Mouse (Mus musculus) adrenal gland, postnatal 10 days (tissue): Measurements from ENCODE around the gene Cradd. TPM values are rescaled to one million over a fixed set of nuclear protein-coding genes. Genes with fewer than 3 reads are reported as not detected.
A peak's percentile ranks its signal among the peaks of the same experiment; 100 is the strongest.

Experiments used
- DNase-seq: peaks from one replicate; pipeline ENCODE4 v3.0.0; 2021; ENCODE audit warnings: mixed read lengths
- long read RNA-seq, 2 experiments: library from polyadenylated mRNA; stranded (forward); transcript quantifications; one replicate each; pipeline ENCODE4 v2.0.0; 2021
- total RNA-seq, 2 experiments: library from RNA; stranded (reverse); gene quantifications; 2 replicates each; pipeline ENCODE4 v1.2.3; 2021

Cradd gene
- 10 to 100 TPM in 1 of 2 experiments, 1 to 10 TPM in 1; 8.2 to 13.4 TPM for total RNA-seq
- long read RNA-seq, experiment 1, transcript Cradd-201 (3 exons, 1,661 nt), result major isoform, 7 of 13 reads
- long read RNA-seq, experiment 1, partial matches to known transcripts, result 1 of 13 reads
- long read RNA-seq, experiment 1, other reads (novel, unspliced or antisense), result 4 of 13 reads
- long read RNA-seq, experiment 2, partial matches to known transcripts, result 0 of 9 reads
- long read RNA-seq, experiment 2, other reads (novel, unspliced or antisense), result 4 of 9 reads

GRCm38 (mm10) chr10:95323393-95324277 lies at the start of gene Cradd:
TSS of gene Cradd (minus strand) at chr10:95324133.
- peak; percentile 87 for DNase-seq

GRCm38 (mm10) chr10:95373340-95373739 lies 49.4 kb upstream of the Cradd start:
- no peak for DNase-seq

DNA sequence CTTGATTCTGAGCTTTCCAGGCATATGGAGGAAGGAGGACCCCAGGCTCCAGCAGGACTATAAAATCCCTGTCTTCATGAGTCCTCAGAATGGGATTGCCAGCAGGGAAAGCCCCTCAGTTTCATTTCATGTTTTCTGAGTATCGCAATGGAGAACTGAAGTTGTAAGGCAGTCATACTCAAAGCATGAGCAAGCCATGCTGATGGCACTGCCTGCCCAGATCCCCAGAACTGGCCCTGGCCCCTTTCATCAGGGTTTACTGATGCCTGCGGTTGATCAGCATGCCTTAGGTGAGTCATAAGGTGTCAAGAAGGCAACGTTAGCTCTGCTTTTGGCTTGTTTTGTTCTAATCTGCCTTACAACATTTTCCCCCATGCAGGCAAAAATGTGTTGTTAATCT lies 48.0 kb upstream of the Cradd start:
- DNase-seq, result no peak

DNA sequence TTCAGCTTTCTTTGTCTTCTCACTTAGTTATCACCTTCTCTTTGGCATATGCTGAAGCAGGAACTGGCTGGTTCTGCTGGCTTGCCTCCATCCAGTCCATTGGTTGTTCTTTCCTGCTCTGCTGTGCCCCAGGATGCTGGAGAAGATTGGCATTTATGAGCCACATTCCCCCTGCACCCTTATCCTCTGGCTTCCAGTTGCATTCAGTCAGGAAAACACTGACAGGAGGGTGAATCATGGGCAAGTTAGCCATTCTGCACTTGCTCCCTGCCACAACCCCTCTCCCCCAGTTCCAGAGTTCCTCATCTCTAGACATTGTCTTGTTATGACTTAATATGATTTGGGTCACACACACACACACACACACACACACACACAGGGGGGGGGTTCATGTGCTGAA lies 45.3 kb upstream of the Cradd start:
- DNase-seq, result no peak

DNA sequence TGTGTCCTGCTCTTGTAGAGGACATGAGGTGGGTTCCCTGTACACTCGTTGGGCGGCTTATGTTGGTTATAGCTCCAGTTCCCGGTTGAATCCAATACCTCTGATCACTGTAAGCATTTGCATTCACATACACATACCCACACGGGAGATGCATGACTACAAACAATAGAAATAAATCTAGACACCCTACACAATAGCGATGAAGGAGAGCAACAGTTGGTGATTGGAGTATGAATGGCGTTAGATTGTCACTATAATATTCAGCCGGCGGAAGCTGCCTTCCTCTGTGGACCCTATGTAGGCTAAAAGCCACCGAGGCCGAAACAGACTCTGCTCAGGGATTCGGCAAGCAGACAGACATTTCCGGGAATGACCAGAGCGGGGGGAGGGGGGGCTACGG lies 44.2 kb upstream of the Cradd start:
- no peak for DNase-seq

- DNase-seq, result no peak
These were observed 43.7 kb upstream of the Cradd start for GRCm38 (mm10) chr10:95367661-95368089.

DNA sequence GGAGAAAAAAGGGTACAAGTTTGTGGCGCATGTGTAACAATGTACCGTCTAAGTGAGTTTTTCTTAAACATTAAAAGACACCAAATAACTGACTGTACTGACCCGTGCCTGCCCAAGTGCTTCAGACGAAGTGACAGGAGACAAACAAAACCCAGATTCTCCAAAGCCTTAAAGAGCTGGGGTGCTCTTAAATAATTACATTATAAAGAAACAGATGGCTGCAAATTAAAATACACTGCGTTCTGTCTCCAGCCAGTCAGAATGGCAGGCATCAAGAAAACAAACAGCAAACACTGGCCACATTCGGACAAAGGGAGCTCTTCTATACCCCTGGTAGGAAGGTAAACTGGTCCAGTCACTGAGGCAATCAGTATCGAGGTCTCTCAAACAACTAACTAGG lies 43.3 kb upstream of the Cradd start:
- DNase-seq, result no peak

GRCm38 (mm10) chr10:95362326-95362725 lies 38.4 kb upstream of the Cradd start:
- no peak for DNase-seq

DNA sequence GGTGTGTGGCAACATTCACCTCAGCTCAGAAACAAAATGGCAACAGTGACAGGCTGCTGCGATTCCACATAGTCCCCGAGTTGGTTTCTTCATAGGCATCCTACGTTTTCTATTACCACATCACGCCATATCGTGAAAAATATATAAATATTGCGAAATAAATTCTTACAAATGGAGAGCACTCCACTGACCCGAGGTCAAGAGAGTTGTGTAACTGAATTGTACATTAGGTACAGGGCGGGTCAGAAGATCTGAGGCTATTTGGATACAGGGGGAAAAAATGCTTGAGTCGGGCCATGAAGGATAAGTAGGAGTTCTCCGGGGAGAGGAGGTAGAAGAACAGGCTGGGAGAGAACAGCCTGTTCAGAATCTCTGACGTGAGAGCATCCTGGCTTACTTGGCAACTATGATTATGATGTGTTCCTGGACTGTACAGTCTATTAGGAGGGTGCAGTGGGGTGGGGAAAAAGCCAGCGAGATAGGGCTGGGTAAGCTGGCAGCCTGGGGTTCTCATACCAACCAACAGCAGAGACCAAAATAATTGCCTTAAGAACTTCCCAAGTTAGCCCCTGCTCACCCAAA lies 37.4 kb upstream of the Cradd start:
- no peak for DNase-seq

DNA sequence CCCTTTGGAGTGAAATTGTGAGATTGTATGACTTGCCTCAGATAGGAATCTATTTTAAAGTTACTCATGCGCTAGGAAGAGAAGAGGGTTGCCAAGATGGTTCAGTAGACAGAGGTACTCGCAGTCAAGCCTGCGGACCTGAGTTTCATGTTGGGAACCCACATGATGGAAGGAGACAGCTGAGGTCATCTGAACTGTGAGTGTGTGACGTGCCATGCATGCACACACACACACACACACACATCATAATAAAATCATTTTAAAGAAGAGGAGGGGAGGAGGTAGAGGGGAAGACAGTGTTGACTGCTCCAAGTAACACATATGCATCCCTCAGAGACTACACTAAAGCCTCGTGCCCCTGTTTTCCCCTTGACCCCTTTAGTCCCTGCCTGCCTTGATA lies 36.1 kb upstream of the Cradd start:
- no peak for DNase-seq

DNA sequence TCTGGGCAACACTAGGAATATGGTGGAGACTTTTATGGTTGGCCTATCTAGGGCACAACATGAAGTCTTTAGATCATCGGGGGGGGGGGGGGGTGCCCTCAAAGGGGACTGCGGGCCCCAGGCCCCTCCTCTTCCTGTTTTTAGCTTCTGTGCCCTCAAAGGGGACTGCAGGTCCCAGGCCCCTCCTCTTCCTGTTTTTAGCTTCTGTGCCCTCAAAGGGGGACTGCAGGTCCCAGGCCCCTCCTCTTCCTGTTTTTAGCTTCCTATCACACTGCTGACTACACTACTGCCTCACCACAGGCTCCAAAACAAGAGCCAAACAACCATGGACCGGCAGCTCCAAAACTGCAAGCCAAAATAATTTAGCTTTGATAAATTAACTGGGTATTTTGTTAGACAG lies 33.8 kb upstream of the Cradd start:
- no peak for DNase-seq

DNA sequence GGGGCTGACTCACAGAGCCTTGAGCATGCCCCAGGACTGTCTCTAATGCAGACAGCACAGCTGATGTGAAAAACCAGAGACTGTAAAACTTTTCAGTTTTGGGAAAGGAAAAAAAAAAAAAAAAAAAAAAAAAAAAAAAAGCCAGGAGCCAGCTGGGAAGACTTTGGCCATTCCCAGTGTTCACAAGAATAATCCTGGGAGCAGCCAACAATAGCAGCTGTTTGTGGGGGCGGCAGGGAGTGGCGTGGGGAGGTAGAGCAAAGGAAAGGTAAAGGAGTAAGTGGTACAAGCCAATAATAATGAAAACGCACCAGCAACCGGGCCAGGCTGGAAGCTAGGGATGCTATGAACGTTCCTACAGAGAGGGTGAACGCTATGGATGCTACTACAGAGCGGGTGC lies 32.8 kb upstream of the Cradd start:
- no peak for DNase-seq

DNA sequence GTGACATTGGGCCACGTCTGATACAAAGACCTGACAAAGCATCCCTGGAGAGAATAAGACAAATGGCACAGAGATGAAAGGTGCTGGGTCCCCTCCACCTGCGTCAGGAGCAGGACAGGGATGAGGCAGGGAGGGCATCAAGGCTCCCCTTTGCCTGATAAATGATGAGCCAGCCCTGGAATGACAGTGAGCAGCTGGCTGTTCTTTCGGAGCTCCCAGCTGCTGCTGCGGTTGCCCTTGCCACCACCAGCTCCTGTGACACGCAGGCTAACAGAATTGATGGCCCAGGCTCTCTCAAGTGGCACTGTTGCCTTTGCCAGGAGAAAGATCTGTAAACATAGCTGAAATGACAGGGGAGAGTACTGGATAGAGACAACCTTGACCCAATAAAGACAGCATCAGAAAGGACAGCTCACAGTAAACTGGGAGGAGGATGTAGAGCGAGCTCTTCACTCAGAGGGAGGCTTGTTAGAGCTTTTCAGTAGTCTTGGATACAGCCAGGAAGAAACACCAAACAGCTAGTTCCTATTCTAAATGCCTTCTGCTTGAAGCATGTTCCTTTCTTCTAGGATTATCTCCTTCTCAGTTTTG lies 31.8 kb upstream of the Cradd start:
- peak; percentile 36 for DNase-seq

DNA sequence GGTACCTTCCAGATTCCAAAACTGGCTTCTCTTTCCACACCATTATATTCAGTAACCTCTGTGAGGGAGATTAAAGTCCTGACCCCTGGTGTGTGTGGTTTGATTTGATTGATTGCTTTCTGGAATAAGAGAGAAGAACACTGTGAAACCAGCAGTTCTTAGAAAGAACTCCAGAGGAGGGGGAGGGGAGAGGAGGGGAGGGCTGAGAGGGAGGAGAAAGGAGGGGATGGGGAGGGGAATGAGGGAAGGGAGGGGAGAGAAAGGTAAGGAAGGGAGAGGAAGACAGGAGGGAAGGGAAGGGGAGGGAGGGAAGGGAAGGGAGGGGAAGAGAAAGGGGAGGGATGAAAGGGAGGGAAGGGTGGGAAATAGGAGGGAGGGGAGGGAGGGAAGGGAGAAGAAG lies 30.7 kb upstream of the Cradd start:
- DNase-seq, result no peak

GRCm38 (mm10) chr10:95354047-95354446 lies 30.1 kb upstream of the Cradd start:
- no peak for DNase-seq

GRCm38 (mm10) chr10:95348457-95348856 lies 24.5 kb upstream of the Cradd start:
- no peak for DNase-seq

GRCm38 (mm10) chr10:95347776-95348175 lies 23.8 kb upstream of the Cradd start:
- DNase-seq, result no peak

DNA sequence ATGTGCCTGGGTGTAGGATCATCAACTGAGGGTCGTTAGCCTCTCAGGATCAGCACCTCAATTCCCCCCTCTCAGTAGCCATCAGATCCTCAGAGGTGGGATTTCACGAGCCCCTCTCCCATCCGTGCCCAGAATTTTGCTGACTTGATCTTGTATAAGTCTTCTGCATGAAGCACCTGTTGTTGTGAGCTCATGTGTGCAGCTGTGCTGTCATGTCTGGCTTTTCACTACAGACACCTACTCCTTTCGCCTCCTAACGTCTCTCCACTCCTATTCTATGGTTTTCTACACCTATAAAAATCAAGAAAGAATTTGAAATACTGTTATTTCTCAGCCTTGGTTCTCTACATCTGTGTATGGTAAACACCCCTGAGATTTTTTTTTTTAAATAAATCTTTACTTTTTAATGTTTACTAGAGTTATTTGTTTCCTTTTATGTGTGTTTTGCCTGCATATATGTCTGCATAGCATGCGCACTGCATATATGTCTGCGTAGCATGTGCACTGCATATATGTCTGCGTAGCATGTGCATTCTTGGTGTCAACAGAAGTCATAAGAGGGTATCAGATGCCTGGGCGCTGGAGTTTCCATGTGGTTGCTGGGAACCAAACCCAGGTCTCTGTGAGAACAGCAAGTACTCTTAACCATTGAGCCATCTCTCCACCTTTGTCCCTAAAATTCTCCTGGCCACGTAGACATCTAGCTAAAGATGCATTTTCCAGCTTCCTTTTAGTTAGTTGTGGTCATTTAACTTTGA lies 19.1 kb upstream of the Cradd start:
- DNase-seq, result no peak

- no peak for DNase-seq
These were observed 16.7 kb upstream of the Cradd start for GRCm38 (mm10) chr10:95340676-95341075.

DNA sequence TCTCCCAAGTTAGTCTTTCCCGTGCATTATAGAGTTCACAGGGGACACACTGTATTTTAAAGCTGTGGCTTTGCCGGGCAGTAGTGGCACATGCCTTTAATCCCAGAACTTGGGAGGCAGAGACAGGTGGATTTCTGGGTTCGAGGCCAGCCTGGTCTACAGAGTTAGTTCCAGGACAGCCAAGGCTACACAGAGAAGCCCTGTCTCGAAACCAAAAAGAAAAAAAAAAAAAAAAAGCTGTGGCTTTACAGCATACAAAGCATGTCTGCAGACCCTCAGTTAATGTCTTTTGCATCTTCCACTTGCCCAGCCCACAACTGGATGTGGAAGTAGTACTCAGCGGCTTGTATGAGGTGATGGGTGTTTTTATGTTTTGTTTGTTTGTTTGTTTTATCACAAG lies 13.7 kb upstream of the Cradd start:
- DNase-seq, result no peak

DNA sequence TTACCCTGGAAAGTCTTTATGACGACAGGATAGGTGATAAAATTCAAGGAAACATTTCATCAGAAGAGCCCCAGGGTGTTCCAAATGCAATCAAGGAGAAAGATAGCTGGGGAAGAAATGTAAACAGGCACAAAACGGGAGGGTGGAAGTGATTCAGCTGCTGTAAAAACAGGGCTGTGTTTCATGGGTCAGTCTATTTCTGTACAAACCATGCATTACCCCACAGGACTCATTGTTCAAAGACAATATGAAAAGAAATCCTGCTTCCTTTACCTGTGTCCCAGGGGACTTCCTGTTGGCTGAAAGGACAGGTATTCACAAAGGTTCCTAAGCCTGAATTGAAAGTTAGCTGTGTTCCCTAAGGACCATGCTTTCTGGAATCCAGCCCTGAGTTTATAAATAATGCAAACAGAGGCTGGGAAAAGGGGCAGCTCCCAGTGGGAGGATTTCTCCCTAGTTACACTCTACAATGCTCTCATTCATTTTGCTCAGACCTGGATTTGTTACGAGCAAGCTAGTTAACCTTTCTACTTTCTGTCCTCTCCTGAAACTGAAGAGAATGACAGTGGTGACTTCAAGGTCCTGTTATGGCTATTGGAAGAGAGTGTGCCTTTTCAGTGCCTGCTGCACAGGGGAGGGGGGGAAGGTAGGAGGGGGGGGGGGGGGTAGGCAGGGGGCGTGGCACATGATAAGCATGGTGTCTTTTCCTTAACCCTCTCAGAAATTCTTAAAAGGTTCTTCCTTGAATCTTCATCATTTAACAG lies 13.0 kb upstream of the Cradd start:
- no peak for DNase-seq
